Mouse (Mus musculus) olfactory bulb, adult 2 months (tissue): Measurements from ENCODE around the gene Rnf220. TPM values are rescaled to one million over a fixed set of nuclear protein-coding genes. Genes with fewer than 3 reads are reported as not detected.
A peak's percentile ranks its signal among the peaks of the same experiment; 100 is the strongest.

ENCODE experiments used
- H3K27ac ChIP-seq: fragments of 200-500 bp; 2 replicates; pipeline ENCODE4 v1.5.1; 2012; ENCODE audit warnings: low read depth, low read length; ENCODE audit not compliant: insufficient read depth
- H3K4me1 ChIP-seq: fragments of 200-500 bp; 2 replicates; pipeline ENCODE4 v1.6.1; 2012; ENCODE audit warnings: low read length; ENCODE audit not compliant: control insufficient read depth, insufficient read depth
- H3K4me3 ChIP-seq: fragments of 200-500 bp; 2 replicates; pipeline ENCODE4 v1.5.1; 2012; ENCODE audit warnings: mild to moderate bottlenecking, low read depth, low read length, moderate library complexity; ENCODE audit not compliant: insufficient read depth
- CTCF ChIP-seq: fragments of 200-500 bp; IDR thresholded peaks from 2 replicates; pipeline ENCODE4 v1.5.1; 2012; ENCODE audit warnings: low read depth, mild to moderate bottlenecking, low read length, moderate library complexity; ENCODE audit not compliant: insufficient read depth
- POLR2A ChIP-seq: fragments of 200-500 bp; IDR thresholded peaks from 2 replicates; pipeline ENCODE4 v1.6.1; 2012; ENCODE audit warnings: mild to moderate bottlenecking, low read depth, low read length, moderate library complexity; ENCODE audit not compliant: insufficient read depth
- WGBS: fragments of 180-500 bp; shearing (Covaris S2); methylation state at CpG from one replicate; pipeline ENCODE4 v1.1.7; 2018; 5-methylcytosine and 5-hydroxymethylcytosine counted together
- polyA plus RNA-seq: library from polyadenylated mRNA; stranded (reverse); fragments of >200 nt; gene quantifications from 2 replicates; pipeline ENCODE4 v1.2.4, GENCODE M21; 2012; ENCODE audit warnings: low replicate concordance; ENCODE audit not compliant: missing spikeins, insufficient read depth, insufficient read length

The Rnf220 gene
- polyA plus RNA-seq, 1 experiment: not detected

DNA sequence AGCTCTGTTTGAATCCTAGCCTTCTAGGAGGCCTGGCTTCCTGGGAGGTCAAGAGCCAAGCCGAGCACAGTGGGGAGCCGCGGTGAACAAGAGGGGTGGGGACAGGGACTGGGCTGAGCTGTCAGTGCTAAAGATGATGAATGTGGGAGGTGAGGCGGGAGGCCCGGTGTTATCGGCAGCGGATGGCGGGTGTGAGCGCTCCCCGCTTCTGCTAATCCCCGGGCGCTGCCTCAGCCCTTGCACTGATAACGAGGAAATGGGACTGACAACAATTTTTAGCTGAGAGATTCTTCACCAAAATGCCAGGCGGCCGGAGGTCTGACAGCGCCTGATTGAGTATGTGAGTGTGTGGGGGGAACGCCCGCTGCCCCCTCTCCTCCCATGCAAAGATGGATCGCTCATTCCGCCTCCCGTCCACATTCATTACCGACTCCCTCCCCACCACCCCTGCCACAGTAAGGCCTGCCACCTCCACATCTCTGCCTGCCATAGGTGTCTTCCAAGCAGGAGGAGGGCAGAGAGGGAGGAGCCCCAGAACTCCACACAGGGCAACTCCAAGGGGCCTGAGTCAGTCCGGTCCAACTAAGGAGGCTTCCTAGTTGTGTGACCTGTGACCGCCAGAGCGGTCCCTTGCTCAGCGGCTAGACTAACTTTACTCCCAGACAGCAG, 184.3 kb downstream of the Rnf220 start:
- TF ChIP-seq POLR2A (no peak), CTCF (no peak)
- Histone ChIP-seq H3K27ac (no peak overlapping the region), H3K4me1 (0 out of 2 replicates have a peak, but pooled peaks cover 7% of the 10 kb centered on the region), H3K4me3 (no peak overlapping the region)
- 33% methylated on average over 26 of the region's 26 CpGs for WGBS

DNA sequence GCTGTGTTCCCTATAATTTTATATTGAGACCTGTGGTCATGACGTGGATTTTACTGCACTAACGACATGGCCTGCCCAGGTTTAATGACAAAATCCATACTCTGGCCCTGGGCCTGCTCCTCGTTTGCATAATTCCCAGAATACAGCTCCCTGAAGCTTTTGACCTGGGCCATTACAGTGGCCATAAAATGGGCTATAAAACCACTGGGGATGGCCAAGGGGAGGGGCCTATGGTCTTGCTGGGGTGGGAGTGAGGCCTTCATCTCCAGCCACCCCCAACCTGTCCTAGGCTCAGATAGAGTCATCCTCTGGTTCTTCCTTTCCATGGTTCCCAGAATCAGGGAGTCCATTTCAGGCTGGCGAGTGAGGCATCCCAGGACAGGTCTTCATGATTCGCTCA, 185.0 kb downstream of the Rnf220 start:
- WGBS: 88% methylated on average over 5 of the region's 5 CpGs
- Histone ChIP-seq H3K27ac (no peak overlapping the region), H3K4me1 (0 out of 2 replicates have a peak, but pooled peaks cover 7% of the 10 kb centered on the region), H3K4me3 (no peak overlapping the region)
- no peak for TF ChIP-seq POLR2A
- TF ChIP-seq CTCF: no peak

DNA sequence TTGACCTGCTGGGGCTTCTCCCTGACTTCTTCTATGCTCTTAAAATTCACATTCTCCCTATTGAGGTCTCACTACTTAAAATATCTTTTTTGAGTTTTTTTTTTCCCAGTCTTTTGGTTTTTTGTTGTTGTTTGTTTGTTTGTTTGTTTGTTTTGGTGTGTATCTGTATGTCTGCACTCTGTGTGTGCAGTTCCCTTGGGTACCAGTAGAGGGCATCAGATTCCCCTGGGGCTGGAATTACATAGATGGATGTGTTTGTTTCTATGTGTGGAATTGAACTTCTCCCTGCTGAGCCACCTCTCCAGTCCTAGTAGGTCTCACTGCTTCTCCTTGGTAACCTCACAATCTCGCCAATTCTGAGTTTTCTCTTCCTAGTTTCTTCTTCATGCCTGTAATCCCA, 187.4 kb downstream of the Rnf220 start:
- WGBS: 94% methylated on average over 1 of the region's 1 CpGs
- Histone ChIP-seq H3K27ac (no peak overlapping the region), H3K4me1 (peaks cover 9% of the 10 kb centered on the region), H3K4me3 (no peak overlapping the region)
- TF ChIP-seq POLR2A (no peak), CTCF (no peak)

DNA sequence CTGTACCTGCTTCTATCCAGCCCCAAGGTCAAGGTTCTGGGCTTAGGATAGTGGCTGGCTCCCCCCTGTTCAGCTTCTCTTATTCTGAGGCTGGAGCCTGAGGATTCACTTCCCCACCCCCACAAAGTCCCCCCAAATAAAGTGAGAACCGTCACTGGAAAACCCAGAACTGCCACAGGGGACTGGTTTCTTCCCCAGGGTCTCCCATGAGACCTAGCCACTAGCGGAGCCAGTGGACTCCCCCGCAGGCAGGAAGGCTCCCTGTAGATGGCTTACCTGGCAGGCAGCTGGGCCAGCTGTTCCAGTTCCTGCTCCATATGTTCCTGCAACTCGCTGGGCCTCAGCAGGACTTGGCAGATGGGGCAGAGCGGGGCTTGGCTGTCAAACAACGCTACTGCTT, 189.6 kb downstream of the Rnf220 start:
- H3K4me3 ChIP-seq: no peak overlapping the region
- H3K27ac ChIP-seq: no peak overlapping the region
- no peak for TF ChIP-seq POLR2A
- TF ChIP-seq CTCF: no peak
- 82% methylated on average over 6 of the region's 6 CpGs for WGBS
- peaks cover 13% of the 10 kb centered on the region for H3K4me1 ChIP-seq

DNA sequence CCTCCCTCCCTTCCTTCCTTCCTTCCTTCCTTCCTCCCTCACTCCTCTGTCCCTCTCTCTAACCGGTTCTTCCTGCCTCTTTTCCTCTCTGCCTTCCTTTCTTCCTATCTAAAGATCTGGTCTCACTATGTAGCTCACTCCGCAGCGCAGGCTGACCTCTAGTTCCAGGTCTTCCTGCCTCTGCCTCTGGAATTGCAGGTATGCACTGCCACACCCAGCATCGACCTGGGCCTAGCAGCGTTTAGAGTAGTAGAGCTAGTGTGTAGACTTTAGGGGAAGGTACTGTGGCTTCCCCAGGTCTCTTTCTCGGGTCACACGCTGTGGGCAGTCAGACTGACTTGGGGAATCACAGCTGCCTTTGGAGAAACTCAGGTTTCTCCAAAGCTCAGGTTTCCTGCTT, 191.4 kb downstream of the Rnf220 start:
- H3K4me1 ChIP-seq: peaks cover 15% of the 10 kb centered on the region
- TF ChIP-seq POLR2A (no peak), CTCF (no peak)
- 84% methylated on average over 6 of the region's 7 CpGs for WGBS

DNA sequence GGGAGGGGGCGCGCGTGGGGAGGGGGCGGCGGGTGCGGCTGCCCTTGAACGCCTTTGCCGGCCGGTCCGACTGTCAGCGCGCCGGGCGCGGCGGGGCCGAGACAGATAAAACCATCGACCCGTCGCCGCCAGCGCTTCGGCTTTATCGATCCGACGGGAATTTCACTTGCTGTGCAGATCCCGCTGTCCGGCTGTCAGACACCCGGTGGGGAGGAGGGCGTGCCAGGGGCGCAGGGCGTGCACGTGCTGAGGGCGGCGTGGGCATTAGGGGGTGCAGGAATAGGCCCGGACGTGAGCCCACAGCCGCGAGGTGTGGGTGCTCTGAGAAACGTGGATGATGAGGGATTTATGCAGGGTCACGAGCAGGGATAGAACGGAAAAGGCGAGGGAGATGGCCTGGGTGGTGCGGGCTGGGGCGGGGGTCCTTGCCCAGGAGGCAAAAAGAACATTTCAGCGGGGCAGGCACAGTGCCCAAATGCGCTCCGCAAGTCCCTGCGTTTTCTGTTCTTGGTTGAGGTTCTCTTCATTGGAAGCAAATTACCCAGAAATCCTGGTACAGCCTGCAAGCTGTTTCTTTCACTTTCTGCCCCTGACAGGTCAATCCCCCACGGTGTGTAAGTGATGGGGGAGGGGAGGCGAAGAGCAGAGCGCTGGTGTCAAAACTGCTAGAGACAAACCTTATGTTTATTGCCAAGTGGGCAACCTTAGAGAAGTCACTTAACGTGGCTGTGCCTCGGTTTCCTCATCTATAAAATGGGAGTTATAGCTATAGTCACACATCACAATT, 192.4 kb downstream of the Rnf220 start:
- H3K27ac ChIP-seq: no peak overlapping the region
- WGBS: 4% methylated on average over 54 of the region's 54 CpGs
- H3K4me1 ChIP-seq: peaks cover 15% of the 10 kb centered on the region
- TF ChIP-seq POLR2A: no peak
- no peak for TF ChIP-seq CTCF
- peak overlapping the region; percentile 22 for H3K4me3 ChIP-seq

More for the DNA sequence above, 191.4 kb downstream of the Rnf220 start:
- Histone ChIP-seq H3K4me3 (no peak overlapping the region), H3K27ac (no peak overlapping the region)

DNA sequence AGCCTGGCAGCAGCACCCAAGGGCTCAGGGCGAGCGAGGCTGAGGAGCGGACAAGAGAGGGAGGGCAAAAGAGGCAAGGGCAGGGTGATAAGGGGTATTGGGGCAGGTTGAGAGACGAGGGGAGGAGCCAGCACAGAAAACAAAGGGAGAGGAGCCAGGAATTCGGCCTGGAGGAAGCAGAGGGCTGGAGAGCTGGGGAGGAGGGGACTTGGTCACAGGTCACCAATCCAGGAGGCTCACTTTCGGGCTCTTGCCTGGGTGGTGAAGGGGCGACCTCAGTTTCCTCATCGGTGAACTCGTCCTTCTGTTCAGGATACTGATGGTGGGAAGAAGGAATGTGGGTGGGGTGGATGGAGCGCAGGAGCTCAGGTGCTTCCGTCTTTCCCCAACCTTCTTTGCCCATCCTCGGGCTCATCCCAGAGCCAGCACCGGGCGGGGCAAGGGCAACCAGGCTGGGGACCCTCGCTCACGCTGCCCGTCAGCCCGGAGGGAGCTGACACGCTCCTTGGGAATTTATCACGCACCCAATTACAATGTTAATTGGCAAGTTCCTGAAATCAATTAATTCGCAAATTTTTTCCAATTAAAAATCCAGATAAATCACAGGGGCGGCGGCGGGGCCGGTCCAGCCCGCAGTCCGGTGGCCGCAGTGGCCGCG, 193.1 kb downstream of the Rnf220 start:
- no peak for TF ChIP-seq CTCF
- TF ChIP-seq POLR2A: no peak
- Histone ChIP-seq H3K27ac (no peak overlapping the region), H3K4me3 (no peak overlapping the region), H3K4me1 (peaks cover 15% of the 10 kb centered on the region)
- 18% methylated on average over 30 of the region's 30 CpGs for WGBS

DNA sequence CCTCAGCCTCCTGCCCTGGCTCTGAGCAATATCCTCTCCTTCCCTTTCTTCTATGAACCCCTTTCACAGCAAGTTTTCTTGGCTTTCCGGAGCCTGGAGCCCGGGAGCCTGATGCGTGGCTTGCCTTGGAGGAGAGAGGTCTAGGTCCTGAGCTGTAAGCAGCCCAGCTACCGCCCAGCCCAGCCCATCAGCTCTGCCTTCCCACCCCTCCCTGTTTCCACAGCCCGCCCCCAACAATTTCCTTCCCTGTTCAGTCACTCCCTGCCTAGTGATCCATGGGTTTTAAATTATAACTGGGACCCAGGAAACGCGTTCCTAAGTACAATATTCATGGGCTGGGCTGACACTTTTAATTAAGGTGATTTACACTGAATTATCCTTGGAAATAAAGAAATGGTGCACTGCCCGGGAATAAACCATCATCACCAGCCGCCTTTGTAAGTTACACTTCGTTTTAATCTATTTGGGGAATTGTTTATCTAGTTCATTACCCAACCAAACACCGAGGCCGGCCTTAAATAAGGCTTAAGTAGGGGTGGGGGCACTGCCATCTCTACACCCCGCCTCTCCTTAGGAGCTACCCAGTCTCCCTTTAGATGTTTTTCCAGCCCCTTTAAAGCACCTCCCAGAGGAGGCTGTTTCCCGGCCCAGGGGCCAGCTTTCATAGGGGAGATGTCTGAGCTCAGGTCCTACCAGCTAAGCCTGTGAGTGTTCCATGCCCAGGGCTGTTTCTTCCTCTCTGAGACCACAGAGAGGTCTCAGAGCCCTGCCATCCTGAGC, 194.6 kb downstream of the Rnf220 start:
- peaks cover 15% of the 10 kb centered on the region for H3K4me1 ChIP-seq
- H3K27ac ChIP-seq: no peak overlapping the region
- TF ChIP-seq POLR2A: no peak
- no peak for TF ChIP-seq CTCF
- 27% methylated on average over 14 of the region's 14 CpGs for WGBS
- H3K4me3 ChIP-seq: no peak overlapping the region
